8 mouse cellular contexts compared by ENCODE assay signal in genomic region chr10:41449684-41450083, GRCm38 (mm10). TPM values are rescaled to one million over a fixed set of nuclear protein-coding genes. Genes with fewer than 3 reads are reported as not detected.
A peak's percentile ranks its signal among the peaks of the same experiment; 100 is the strongest.
DNase-seq lines count a peak whose midpoint lies in the region; ATAC-seq and TF ChIP-seq lines count a peak whose summit lies in the region.

No protein-coding gene starts in this region.

- peak; percentile 22; the same call in 1 of the 2 replicates for ATAC-seq in embryonic facial prominence, embryonic 12.5 days (ENCODE audit: insufficient number of reproducible peaks, insufficient read depth, low FRiP score, low TSS enrichment)
- ATAC-seq in intestine, embryonic 14.5 days (replicated peaks; ENCODE audit: low FRiP score, low TSS enrichment, low read depth), result peak; percentile 61
- ATAC-seq in lung, embryonic 15.5 days (ENCODE audit: borderline replicate concordance, extremely low read depth, low FRiP score, low TSS enrichment), result peak; percentile 53; the same call in 1 of the 2 replicates

- peak overlapping the region; percentile 66 to 72 for H3K4me3 ChIP-seq in MEL (ENCODE audit: control insufficient read depth in 1 of 2, insufficient read depth in 1 of 2, low read depth in 2 of 2, low read length in 2 of 2)
- peak overlapping the region; percentile 87 for H3K4me3 ChIP-seq in embryonic facial prominence, embryonic 12.5 days
- H3K4me3 ChIP-seq in intestine, embryonic 14.5 days (ENCODE audit: low read depth, low read length), result peak overlapping the region; percentile 86
- H3K4me3 ChIP-seq in lung, embryonic 15.5 days, result peak overlapping the region; percentile 100

- peaks cover 0 to 12% of the 10 kb centered on the region in 2 experiments; a peak in 2 of 4 replicates for H3K36me3 ChIP-seq in MEL (ENCODE audit: control insufficient read depth in 1 of 2, insufficient read depth in 2 of 2, low read length in 2 of 2)
- H3K36me3 ChIP-seq in embryonic facial prominence, embryonic 12.5 days, result peaks cover 17% of the 10 kb centered on the region
- peaks cover 22% of the 10 kb centered on the region for H3K36me3 ChIP-seq in intestine, embryonic 14.5 days (ENCODE audit: control insufficient read depth, insufficient read depth, low read length)
- peaks cover 11% of the 10 kb centered on the region for H3K36me3 ChIP-seq in lung, embryonic 15.5 days

- peak overlapping the region; percentile 55 for H3K4me2 ChIP-seq in embryonic facial prominence, embryonic 12.5 days (replicated peaks)
- peak overlapping the region; percentile 88 for H3K4me2 ChIP-seq in intestine, embryonic 14.5 days (ENCODE audit: low read length)
- peak overlapping the region; percentile 74 for H3K4me2 ChIP-seq in lung, embryonic 15.5 days

- peaks cover 4 to 21% of the 10 kb centered on the region in 2 experiments for H3K4me1 ChIP-seq in MEL (ENCODE audit: control insufficient read depth in 1 of 2, insufficient read depth in 2 of 2, low read length in 2 of 2)
- H3K4me1 ChIP-seq in embryonic facial prominence, embryonic 12.5 days, result peaks cover 15% of the 10 kb centered on the region
- peaks cover 9% of the 10 kb centered on the region for H3K4me1 ChIP-seq in intestine, embryonic 14.5 days (replicated peaks; ENCODE audit: control insufficient read depth, insufficient read depth, low read length)
- H3K4me1 ChIP-seq in lung, embryonic 15.5 days, result peaks cover 11% of the 10 kb centered on the region

- H3K27me3 ChIP-seq in MEL (ENCODE audit: control insufficient read depth in 1 of 2, insufficient read depth in 2 of 2, low read length in 2 of 2), result no peaks in the 10 kb centered on the region
- no peaks in the 10 kb centered on the region for H3K27me3 ChIP-seq in embryonic facial prominence, embryonic 12.5 days
- H3K27me3 ChIP-seq in intestine, embryonic 14.5 days (replicated peaks; ENCODE audit: control insufficient read depth, insufficient read depth, low read length), result no peaks in the 10 kb centered on the region
- no peaks in the 10 kb centered on the region for H3K27me3 ChIP-seq in lung, embryonic 15.5 days

- WGBS in embryonic facial prominence, embryonic 12.5 days, result 12% methylated on average over 14 of the region's 14 CpGs
- WGBS in intestine, embryonic 14.5 days, result 15% methylated on average over 14 of the region's 14 CpGs
- 9% methylated on average over 14 of the region's 14 CpGs for WGBS in lung, embryonic 15.5 days

- H3K9ac ChIP-seq in MEL (ENCODE audit: control insufficient read depth, low read depth, low read length, poor library complexity, severe bottlenecking), result peak overlapping the region; percentile 65
- H3K9ac ChIP-seq in embryonic facial prominence, embryonic 12.5 days, result peak overlapping the region; percentile 78
- peak overlapping the region; percentile 84 for H3K9ac ChIP-seq in intestine, embryonic 14.5 days (ENCODE audit: low read length)
- H3K9ac ChIP-seq in lung, embryonic 15.5 days, result peak overlapping the region; percentile 48

- no peak for TF ChIP-seq RAD21 in MEL (IDR thresholded peaks at IDR 0.05; ENCODE audit: low read depth, low read length)

- peak overlapping the region; percentile 90 for H3K27ac ChIP-seq in MEL (ENCODE audit: control insufficient read depth, low read depth, low read length)
- H3K27ac ChIP-seq in embryonic facial prominence, embryonic 12.5 days, result peak overlapping the region; percentile 59
- H3K27ac ChIP-seq in intestine, embryonic 14.5 days (ENCODE audit: low read depth), result peak overlapping the region; percentile 73; the same call in 1 of the 2 replicates
- peak overlapping the region; percentile 72 for H3K27ac ChIP-seq in lung, embryonic 15.5 days

- TF ChIP-seq CTCF in MEL (IDR thresholded peaks at IDR 0.05 in 2 of 3, conservative IDR thresholded peaks at IDR 0.05 in 1 of 3; ENCODE audit: control insufficient read depth in 1 of 3, insufficient read depth in 1 of 3, low read depth in 2 of 3, low read length in 3 of 3, poor library complexity in 1 of 3, severe bottlenecking in 1 of 3), result no peak

- TF ChIP-seq POLR2A in MEL (IDR thresholded peaks at IDR 0.05; ENCODE audit: control insufficient read depth in 1 of 2, insufficient read depth in 1 of 2, low read depth in 1 of 2, low read length in 2 of 2, poor library complexity in 1 of 2), result no peak

- DNase-seq in kidney, adult 11 months, result peak; percentile 37
- DNase-seq in kidney, adult 9 months, result no peak
- peak; percentile 71 for DNase-seq in MEL (ENCODE audit: low read depth, low spot score)
- no peak for DNase-seq in intestine, embryonic 14.5 days (ENCODE audit: low spot score)
- DNase-seq in right cerebral cortex, postnatal 14 days, result peak; percentile 27
- no peak for DNase-seq in gastrocnemius, postnatal 10 days

- H3K79me2 ChIP-seq in MEL (ENCODE audit: control insufficient read depth, insufficient read depth, low read length, poor library complexity), result peaks cover 17% of the 10 kb centered on the region

- H3K9me3 ChIP-seq in MEL (replicated peaks; ENCODE audit: insufficient read depth, low read length), result no peaks in the 10 kb centered on the region
- H3K9me3 ChIP-seq in embryonic facial prominence, embryonic 12.5 days, result no peaks in the 10 kb centered on the region
- H3K9me3 ChIP-seq in intestine, embryonic 14.5 days (ENCODE audit: control insufficient read depth, low read length), result no peaks in the 10 kb centered on the region
- H3K9me3 ChIP-seq in lung, embryonic 15.5 days, result no peaks in the 10 kb centered on the region

- no peak for TF ChIP-seq EP300 in MEL (IDR thresholded peaks at IDR 0.05; ENCODE audit: low read depth in 1 of 2, low read length in 2 of 2)

TF ChIP-seq in MEL, 35 proteins besides CTCF, POLR2A, EP300 and RAD21:
- TF ChIP-seq USF1 (IDR thresholded peaks at IDR 0.05; ENCODE audit: low read depth, low read length) (no peak), ZNF384 (IDR thresholded peaks at IDR 0.05; ENCODE audit: low read depth, low read length) (no peak)
TF ChIP-seq in MEL: peak in this region for 0.

RNA-seq across cellular contexts. Expression of gene Zbtb24, which starts 0.5 kb away (rescaled TPM):
- 7.6 and 8.4 TPM in 2 replicates for total RNA-seq in MEL (2012; rRNA removed)
- polyA plus RNA-seq in MEL (2012; ENCODE audit: insufficient read depth in 1 of 2, insufficient read length in 2 of 2, low read depth in 1 of 2, low replicate concordance in 2 of 2, missing spikeins in 1 of 2), result 10 to 100 TPM in 1 of 2 experiments, not detected in 1; 11.0 TPM
- 21.6 and 23.9 TPM in 2 replicates for polyA plus RNA-seq in embryonic facial prominence, embryonic 12.5 days (2016; fragmentation: Nextera tagmentation; extraction: Ambion mirVana)
- 15.0 and 16.7 TPM in 2 replicates for polyA plus RNA-seq in intestine, embryonic 14.5 days (2014; fragmentation: Nextera tagmentation; extraction: Ambion mirVana)
- polyA plus RNA-seq in lung, embryonic 15.5 days (2015; fragmentation: Nextera tagmentation; extraction: Ambion mirVana), result 18.2 and 18.3 TPM in 2 replicates
- 1 to 10 TPM; 6.0 to 8.5 TPM for total RNA-seq in gastrocnemius, postnatal 10 days (2021)

RNA-seq across cellular contexts. Expression of gene Mical1, which starts 26.4 kb away (rescaled TPM):
- 1.3 and 4.3 TPM in 2 replicates for total RNA-seq in MEL (2012; rRNA removed)
- polyA plus RNA-seq in MEL (2012; ENCODE audit: insufficient read depth in 1 of 2, insufficient read length in 2 of 2, low read depth in 1 of 2, low replicate concordance in 2 of 2, missing spikeins in 1 of 2), result 10 to 100 TPM in 1 of 2 experiments, not detected in 1; 15.7 TPM
- 50.8 and 55.6 TPM in 2 replicates for polyA plus RNA-seq in embryonic facial prominence, embryonic 12.5 days (2016; fragmentation: Nextera tagmentation; extraction: Ambion mirVana)
- polyA plus RNA-seq in intestine, embryonic 14.5 days (2014; fragmentation: Nextera tagmentation; extraction: Ambion mirVana), result 29.5 and 30.1 TPM in 2 replicates
- 71.0 and 75.7 TPM in 2 replicates for polyA plus RNA-seq in lung, embryonic 15.5 days (2015; fragmentation: Nextera tagmentation; extraction: Ambion mirVana)
- total RNA-seq in gastrocnemius, postnatal 10 days (2021), result 10 to 100 TPM; 17.3 to 26.9 TPM

RNA-seq across cellular contexts. Expression of gene Smpd2, which starts 40.5 kb away (rescaled TPM):
- 0.04 and 0.07 TPM in 2 replicates for total RNA-seq in MEL (2012; rRNA removed)
- polyA plus RNA-seq in MEL (2012; ENCODE audit: insufficient read depth in 1 of 2, insufficient read length in 2 of 2, low read depth in 1 of 2, low replicate concordance in 2 of 2, missing spikeins in 1 of 2), result under 1 TPM in 1 of 2 experiments, not detected in 1; 0.42 TPM
- 57.9 and 59.8 TPM in 2 replicates for polyA plus RNA-seq in embryonic facial prominence, embryonic 12.5 days (2016; fragmentation: Nextera tagmentation; extraction: Ambion mirVana)
- 55.5 and 60.8 TPM in 2 replicates for polyA plus RNA-seq in intestine, embryonic 14.5 days (2014; fragmentation: Nextera tagmentation; extraction: Ambion mirVana)
- 69.7 and 77.4 TPM in 2 replicates for polyA plus RNA-seq in lung, embryonic 15.5 days (2015; fragmentation: Nextera tagmentation; extraction: Ambion mirVana)
- 10 to 100 TPM; 12.8 to 14.3 TPM for total RNA-seq in gastrocnemius, postnatal 10 days (2021)

RNA-seq across cellular contexts. Expression of gene Ppil6, which starts 40.6 kb away (rescaled TPM):
- total RNA-seq in MEL (2012; rRNA removed), result not detected in 2 replicates
- not detected for polyA plus RNA-seq in MEL (2012; ENCODE audit: insufficient read depth in 1 of 2, insufficient read length in 2 of 2, low read depth in 1 of 2, low replicate concordance in 2 of 2, missing spikeins in 1 of 2)
- polyA plus RNA-seq in embryonic facial prominence, embryonic 12.5 days (2016; fragmentation: Nextera tagmentation; extraction: Ambion mirVana), result 0.55 and 1.2 TPM in 2 replicates
- 0.76 and 1.5 TPM in 2 replicates for polyA plus RNA-seq in intestine, embryonic 14.5 days (2014; fragmentation: Nextera tagmentation; extraction: Ambion mirVana)
- polyA plus RNA-seq in lung, embryonic 15.5 days (2015; fragmentation: Nextera tagmentation; extraction: Ambion mirVana), result 2.4 and 2.5 TPM in 2 replicates
- not detected for total RNA-seq in gastrocnemius, postnatal 10 days (2021)

Comparison
In these comparisons a context has a peak if more than half of its experiments do, and no peak if none do; other contexts are left out.
1. DNase-seq: peak in kidney, adult 11 months (single experiment), MEL (single experiment) and right cerebral cortex, postnatal 14 days (single experiment); none in kidney, adult 9 months (single experiment), intestine, embryonic 14.5 days (single experiment) and gastrocnemius, postnatal 10 days (single experiment).
2. RNA of gene Smpd2, which starts 40.5 kb away (polyA plus RNA-seq): 69.7 to 77.4 TPM in lung, embryonic 15.5 days, 57.9 to 59.8 TPM in embryonic facial prominence, embryonic 12.5 days and 55.5 to 60.8 TPM in intestine, embryonic 14.5 days; 0.42 TPM in MEL; every median in the first group is over 10 times any median in the second.
3. Peak in every context shown above with its lines, with median percentiles within 50 percentile points of each other: H3K27ac ChIP-seq, H3K4me3 ChIP-seq, H3K9ac ChIP-seq, ATAC-seq and H3K4me2 ChIP-seq.